Mouse (Mus musculus): ENCODE results near the gene Ush1g. TPM values are rescaled to one million over a fixed set of nuclear protein-coding genes. Genes with fewer than 3 reads are reported as not detected.

Gene Ush1g
- polyA plus RNA-seq, 1 experiment from 2014 or later: not detected

DNA sequence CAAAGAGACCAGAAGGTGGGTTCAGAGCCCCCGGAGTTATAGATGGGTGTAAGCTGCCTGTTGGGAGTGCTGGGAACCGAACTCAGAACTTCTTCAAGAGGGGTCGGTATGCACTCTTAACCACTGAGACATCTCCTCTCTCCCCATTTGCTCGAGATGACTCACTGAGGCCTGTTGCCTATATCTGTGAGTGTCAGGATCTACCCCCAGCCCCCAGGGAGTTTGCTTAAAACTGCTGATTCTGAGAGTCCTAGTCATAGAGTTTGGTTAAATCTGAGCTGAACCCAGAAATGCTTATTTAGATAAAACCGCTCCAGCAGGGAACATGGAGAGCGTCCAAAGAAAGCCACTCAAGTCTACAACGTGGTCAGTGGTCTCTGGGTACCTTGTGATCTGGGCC is 47.7 kb downstream of the Ush1g start:
- Histone ChIP-seq H3K36me3 (ENCODE audit: poor library complexity, severe bottlenecking) (peaks cover 12% of the 10 kb centered on the region), H3K4me2 (no peak overlapping the region), H3K4me1 (peaks cover 30% of the 10 kb centered on the region), H3K27ac (no peak overlapping the region), H3K9me3 (replicated peaks) (no peaks in the 10 kb centered on the region), H3K9ac (no peak overlapping the region), H3K4me3 (no peak overlapping the region), H3K27me3 (peaks cover 2% of the 10 kb centered on the region; the same call in 1 of the 2 replicates)
- ATAC-seq: no peak
- 88% methylated on average over 7 of the region's 7 CpGs for WGBS

DNA sequence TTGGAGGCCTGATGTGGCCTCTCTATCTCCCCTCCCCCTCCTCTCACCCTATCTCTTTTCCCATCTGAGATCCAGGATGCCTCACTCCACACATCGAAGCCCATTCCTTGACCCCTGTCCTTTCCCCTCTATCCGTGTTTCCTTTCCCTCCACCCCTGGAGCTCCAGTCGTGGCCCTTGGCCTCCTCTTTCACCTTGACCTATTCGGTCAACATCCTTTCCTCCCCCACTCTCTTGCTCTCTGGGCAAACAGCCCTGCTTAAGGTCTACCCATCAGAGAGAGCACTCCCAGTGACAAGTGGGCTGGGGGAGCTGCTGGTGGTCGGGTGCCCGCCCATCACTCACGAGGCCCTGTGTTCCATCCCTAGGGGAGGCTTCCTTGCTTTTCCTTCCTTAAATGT is 48.1 kb downstream of the Ush1g start:
- H3K27me3 ChIP-seq: peaks cover 6% of the 10 kb centered on the region
- ATAC-seq: no peak
- no peaks in the 10 kb centered on the region for H3K9me3 ChIP-seq (replicated peaks)
- no peak overlapping the region for H3K9ac ChIP-seq
- H3K4me1 ChIP-seq: peaks cover 30% of the 10 kb centered on the region
- no peak overlapping the region for H3K4me3 ChIP-seq
- WGBS: 79% methylated on average over 7 of the region's 7 CpGs
- no peak overlapping the region for H3K4me2 ChIP-seq
- peaks cover 16% of the 10 kb centered on the region for H3K36me3 ChIP-seq (ENCODE audit: poor library complexity, severe bottlenecking)
- H3K27ac ChIP-seq: no peak overlapping the region

DNA sequence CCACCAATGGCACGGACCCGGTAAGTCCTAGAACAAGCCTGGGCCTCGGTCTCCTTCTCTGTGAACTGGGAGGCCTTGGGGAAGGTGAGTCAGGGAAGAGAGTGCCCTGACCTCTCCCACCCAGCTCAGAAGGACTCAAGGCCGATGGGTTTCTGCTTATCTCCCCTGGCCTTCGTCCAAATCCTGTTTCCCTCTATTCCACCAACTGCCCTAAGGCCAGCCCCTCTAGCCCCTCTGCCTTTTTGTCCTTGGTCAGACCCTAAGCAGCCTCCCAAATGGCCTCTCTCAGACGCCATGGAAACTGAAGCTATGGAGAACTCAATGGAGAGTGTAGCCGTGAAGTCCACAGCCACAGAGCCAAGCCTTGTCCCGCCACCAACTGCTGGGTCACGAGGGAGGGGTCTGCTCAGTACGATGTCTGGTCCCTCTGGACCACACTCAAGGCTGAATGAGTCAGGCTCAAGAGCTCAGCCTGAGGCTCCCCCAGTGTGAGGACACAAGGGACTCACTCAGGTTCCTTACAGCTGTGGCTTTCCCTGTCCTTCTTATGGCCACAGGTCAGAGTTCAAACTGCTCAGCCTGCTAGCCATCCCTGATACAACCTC is 48.8 kb downstream of the Ush1g start:
- Histone ChIP-seq H3K9me3 (replicated peaks) (no peaks in the 10 kb centered on the region), H3K4me2 (no peak overlapping the region), H3K9ac (no peak overlapping the region), H3K4me3 (no peak overlapping the region), H3K36me3 (ENCODE audit: poor library complexity, severe bottlenecking) (peaks cover 23% of the 10 kb centered on the region), H3K27me3 (peaks cover 14% of the 10 kb centered on the region), H3K27ac (no peak overlapping the region), H3K4me1 (peaks cover 27% of the 10 kb centered on the region)
- WGBS: 75% methylated on average over 10 of the region's 10 CpGs
- no peak for ATAC-seq

DNA sequence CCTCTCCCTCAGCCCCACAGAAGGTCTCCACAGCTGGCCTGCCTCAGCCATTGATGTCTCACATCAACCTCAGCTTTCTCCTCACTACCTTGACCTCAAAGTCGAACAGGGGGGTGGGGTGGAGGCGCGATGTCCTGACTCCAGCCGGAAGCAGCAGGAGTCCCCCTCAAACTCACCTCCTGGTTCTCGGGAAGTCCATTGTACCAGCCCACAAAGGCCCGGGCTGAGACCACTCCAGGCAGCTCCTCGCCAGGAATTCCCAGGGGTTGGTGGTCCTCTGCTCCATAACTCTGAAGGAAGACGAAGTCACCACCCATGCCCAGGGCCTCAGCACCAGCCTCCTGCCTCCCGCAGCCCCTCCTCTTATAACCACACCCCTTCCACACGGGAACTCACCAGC is 50.4 kb downstream of the Ush1g start:
- Histone ChIP-seq H3K9me3 (replicated peaks) (no peaks in the 10 kb centered on the region), H3K27me3 (peaks cover 29% of the 10 kb centered on the region), H3K4me3 (no peak overlapping the region), H3K4me1 (peaks cover 30% of the 10 kb centered on the region), H3K27ac (no peak overlapping the region), H3K9ac (no peak overlapping the region), H3K4me2 (no peak overlapping the region), H3K36me3 (ENCODE audit: poor library complexity, severe bottlenecking) (peaks cover 25% of the 10 kb centered on the region)
- 73% methylated on average over 10 of the region's 10 CpGs for WGBS
- no peak for ATAC-seq

DNA sequence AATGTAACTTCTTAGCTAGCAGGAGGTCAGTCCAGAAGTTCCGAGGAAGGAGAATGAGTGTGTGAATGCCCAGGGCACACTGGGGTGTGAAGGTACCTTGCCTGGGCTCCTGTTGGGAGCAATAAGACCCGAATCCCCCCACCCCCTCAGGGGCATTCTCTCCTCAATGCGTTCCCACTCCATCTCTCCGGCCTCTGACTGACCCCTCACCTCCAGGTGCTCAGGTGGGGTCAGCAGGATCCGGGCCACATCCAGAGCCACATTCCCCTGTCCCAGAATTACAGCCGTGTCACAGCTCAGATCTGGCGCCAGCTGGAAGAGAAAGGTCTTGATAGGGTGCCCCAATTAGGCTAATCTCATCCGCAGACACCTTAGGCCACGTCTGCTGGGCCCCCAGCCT is 50.8 kb downstream of the Ush1g start:
- Histone ChIP-seq H3K9ac (no peak overlapping the region), H3K27ac (no peak overlapping the region), H3K27me3 (peaks cover 33% of the 10 kb centered on the region), H3K4me1 (peaks cover 30% of the 10 kb centered on the region), H3K36me3 (ENCODE audit: poor library complexity, severe bottlenecking) (peaks cover 25% of the 10 kb centered on the region), H3K9me3 (replicated peaks) (no peaks in the 10 kb centered on the region), H3K4me3 (no peak overlapping the region), H3K4me2 (no peak overlapping the region)
- no peak for ATAC-seq
- 85% methylated on average over 9 of the region's 9 CpGs for WGBS

DNA sequence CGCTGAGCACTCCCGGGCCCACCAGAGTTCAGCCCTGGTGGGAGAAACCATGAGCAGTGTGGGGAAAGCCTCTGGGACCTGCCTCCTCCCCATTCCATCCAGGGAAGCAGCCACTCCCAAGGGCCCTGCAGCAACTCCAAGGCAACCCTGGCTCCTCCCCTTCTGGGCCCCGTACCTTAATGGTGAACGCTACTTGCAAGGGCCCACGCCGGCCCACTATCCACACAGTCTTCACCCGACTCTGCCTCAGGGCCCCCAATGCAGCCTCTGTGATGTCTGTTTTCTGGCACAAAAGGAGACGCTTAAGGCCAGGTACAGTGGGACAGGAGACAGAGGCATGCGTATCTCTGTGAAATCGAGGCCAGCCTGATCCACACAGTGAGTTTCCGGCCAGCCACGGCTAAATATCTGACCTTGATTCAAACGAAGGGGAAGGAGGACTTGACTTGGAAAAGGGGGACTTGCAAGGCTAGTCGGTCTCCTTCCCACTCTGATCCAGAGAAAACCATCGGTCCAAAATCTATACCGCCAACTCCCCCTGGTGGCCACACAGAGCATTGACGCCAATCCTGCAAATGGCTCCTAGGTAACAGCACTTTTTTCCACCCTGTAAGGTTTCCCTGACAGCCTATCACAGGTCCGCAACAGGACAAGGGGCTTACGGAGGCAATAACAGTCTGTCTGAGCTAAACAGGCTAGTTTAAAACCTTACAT is 51.5 kb downstream of the Ush1g start:
- Histone ChIP-seq H3K9ac (no peak overlapping the region), H3K4me2 (no peak overlapping the region), H3K4me1 (peaks cover 30% of the 10 kb centered on the region), H3K27ac (no peak overlapping the region), H3K9me3 (replicated peaks) (no peaks in the 10 kb centered on the region), H3K27me3 (peaks cover 40% of the 10 kb centered on the region), H3K4me3 (no peak overlapping the region), H3K36me3 (ENCODE audit: poor library complexity, severe bottlenecking) (peaks cover 25% of the 10 kb centered on the region)
- 29% methylated on average over 18 of the region's 19 CpGs for WGBS
- 0 out of 2 replicates have a peak, but pooled peaks have one; percentile 37 for ATAC-seq

DNA sequence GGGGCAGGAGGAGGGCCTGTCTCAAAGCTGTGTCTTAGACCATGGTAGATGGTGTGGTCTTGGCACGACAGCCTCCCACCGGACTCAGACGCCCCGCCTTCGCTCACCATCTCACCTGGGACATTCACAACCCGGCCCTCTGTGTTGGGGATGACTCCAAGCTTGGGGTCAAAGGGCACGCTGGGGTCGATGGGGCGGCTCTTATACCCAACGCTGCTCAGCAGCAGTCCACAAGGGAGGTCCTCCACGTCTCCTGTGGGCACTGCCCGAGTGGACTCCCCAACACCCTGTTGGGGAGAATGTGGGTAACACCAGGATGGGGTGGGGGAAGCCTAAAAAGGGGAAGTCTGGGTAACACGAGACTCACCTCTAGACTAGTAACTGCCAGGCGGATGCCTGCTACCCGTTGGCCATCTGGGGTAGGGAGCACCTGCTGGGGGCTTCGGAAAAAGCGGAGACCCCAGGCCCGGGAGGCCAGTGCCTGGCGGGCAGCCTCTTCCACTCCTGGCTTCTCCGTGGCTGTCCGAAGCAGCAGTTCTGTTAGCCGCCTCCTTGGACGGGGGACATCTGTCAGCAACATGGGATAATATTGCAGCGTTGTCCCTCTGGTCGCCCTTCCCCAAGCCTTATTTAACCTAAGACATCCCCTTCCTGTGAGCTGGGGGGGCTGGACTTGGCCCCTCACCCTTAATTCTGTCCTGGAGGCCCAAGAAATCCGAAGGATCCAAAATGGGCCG is 52.3 kb downstream of the Ush1g start:
- peaks cover 25% of the 10 kb centered on the region for H3K36me3 ChIP-seq (ENCODE audit: poor library complexity, severe bottlenecking)
- WGBS: 91% methylated on average over 27 of the region's 27 CpGs
- no peak overlapping the region for H3K4me3 ChIP-seq
- peaks cover 29% of the 10 kb centered on the region for H3K4me1 ChIP-seq
- H3K9me3 ChIP-seq (replicated peaks): no peaks in the 10 kb centered on the region
- no peak overlapping the region for H3K27ac ChIP-seq
- ATAC-seq: no peak
- peaks cover 49% of the 10 kb centered on the region for H3K27me3 ChIP-seq
- H3K9ac ChIP-seq: no peak overlapping the region
- H3K4me2 ChIP-seq: no peak overlapping the region

DNA sequence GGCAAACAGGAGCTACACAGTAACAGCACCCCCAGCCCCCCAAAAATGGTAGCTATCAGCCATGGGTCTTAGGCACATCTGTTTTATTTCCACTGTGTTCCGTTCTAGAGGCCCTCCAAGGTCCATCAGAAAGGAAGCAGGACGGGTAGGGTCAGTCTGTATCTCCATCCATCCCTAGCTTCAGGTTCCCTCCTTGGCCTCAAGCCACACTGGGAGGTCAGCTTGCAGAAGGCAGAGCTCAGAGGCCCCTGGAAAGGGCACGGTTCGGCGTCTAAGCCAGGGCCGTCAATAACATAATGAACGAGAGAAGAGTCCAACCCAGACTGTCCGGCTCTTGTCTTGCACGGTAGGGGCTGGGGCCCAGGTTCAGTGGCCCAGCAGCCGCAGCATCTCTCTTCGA is 53.9 kb downstream of the Ush1g start:
- Histone ChIP-seq H3K9ac (no peak overlapping the region), H3K4me3 (no peak overlapping the region), H3K4me1 (peaks cover 29% of the 10 kb centered on the region), H3K4me2 (no peak overlapping the region), H3K36me3 (ENCODE audit: poor library complexity, severe bottlenecking) (peaks cover 25% of the 10 kb centered on the region), H3K27ac (no peak overlapping the region), H3K27me3 (peaks cover 60% of the 10 kb centered on the region), H3K9me3 (replicated peaks) (no peaks in the 10 kb centered on the region)
- WGBS: 83% methylated on average over 11 of the region's 11 CpGs
- ATAC-seq: no peak

DNA sequence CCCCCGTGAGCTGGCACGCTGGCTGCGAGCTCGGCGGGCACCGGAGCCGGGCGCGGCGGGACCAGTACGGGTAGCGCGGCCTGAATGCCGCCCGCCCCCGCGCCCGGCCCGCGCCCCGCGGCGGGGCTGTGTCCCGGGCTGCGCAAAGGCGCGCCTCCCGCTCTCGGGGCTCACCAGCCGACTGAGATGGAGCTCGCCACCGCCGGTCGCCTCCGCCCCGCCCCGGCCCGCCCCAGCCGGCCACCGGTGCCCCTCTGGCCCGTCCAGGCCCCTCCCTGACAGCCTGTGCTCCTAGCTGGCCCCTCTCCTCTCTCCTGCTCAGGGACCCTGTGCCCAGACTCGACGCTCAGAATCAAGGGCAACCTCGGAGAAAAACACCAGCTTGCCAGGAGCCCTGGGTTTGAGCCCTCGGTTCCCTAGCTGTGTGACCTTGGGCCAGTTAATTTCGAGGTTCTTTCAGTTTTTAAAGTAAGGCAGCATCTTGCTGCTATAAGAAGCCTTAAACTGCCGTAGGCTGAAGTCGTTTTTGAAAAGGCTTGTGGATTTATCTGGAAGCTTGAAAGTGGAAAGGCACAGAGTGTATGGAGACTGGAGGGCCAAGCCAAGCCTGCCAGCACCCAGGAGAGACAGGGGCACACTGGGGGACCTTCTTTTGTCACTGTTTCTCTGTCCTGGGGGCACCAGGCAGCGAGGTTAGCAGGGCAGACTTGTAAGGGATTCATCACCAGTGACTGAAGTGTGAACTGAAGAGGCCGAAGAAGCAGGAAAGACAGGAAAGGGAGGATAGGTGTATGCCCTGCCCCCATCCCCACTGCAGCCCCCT is 54.6 kb downstream of the Ush1g start, which contains the start of gene Grin2c:
TSS of gene Grin2c (minus strand) at position 183 of the 823 bp plus-strand sequence.
- no peak within 1 kb of the TSS for H3K27ac ChIP-seq
- peak within 1 kb of the TSS; percentile 36 for H3K4me3 ChIP-seq
- peaks cover 67% of the 10 kb centered on the region for H3K27me3 ChIP-seq
- H3K36me3 ChIP-seq (ENCODE audit: poor library complexity, severe bottlenecking): peaks cover 25% of the 10 kb centered on the region
- no peaks in the 10 kb centered on the region for H3K9me3 ChIP-seq (replicated peaks)
- 21% methylated on average over 11 of the region's 50 CpGs for WGBS
- ATAC-seq: no peak
- H3K4me1 ChIP-seq: peaks cover 29% of the 10 kb centered on the region
- H3K4me2 ChIP-seq: peak within 1 kb of the TSS; percentile 58
- H3K9ac ChIP-seq: peak within 1 kb of the TSS; percentile 26; the same call in 1 of the 2 replicates

DNA sequence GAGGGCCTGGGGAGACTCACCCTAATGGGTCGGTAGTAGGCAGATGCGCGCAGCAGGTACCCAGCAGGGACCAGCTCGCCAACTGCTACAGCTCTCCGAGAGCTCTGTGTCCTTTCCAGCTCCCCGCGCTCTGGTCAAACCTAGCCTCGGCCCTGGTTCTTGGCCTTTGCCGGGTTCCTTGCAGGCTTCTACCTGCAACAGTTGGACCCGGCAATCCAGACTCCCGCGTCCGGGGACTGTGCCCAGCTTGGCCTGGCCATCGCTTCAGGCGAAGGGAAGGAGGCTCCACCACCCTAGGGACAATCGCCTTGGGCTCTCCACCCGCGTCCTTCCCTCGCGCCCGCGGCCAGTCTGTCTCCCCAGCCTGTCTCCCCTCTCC is 55.5 kb downstream of the Ush1g start:
- peaks cover 22% of the 10 kb centered on the region for H3K36me3 ChIP-seq (ENCODE audit: poor library complexity, severe bottlenecking)
- 2% methylated on average over 22 of the region's 22 CpGs for WGBS
- H3K9ac ChIP-seq: 0 out of 2 replicates have a peak overlapping the region, but pooled peaks have one; percentile 26
- H3K9me3 ChIP-seq (replicated peaks): no peaks in the 10 kb centered on the region
- peak overlapping the region; percentile 58 for H3K4me2 ChIP-seq
- H3K4me3 ChIP-seq: peak overlapping the region; percentile 36
- peaks cover 76% of the 10 kb centered on the region for H3K27me3 ChIP-seq
- ATAC-seq: no peak
- H3K4me1 ChIP-seq: peaks cover 29% of the 10 kb centered on the region
- H3K27ac ChIP-seq: no peak overlapping the region

DNA sequence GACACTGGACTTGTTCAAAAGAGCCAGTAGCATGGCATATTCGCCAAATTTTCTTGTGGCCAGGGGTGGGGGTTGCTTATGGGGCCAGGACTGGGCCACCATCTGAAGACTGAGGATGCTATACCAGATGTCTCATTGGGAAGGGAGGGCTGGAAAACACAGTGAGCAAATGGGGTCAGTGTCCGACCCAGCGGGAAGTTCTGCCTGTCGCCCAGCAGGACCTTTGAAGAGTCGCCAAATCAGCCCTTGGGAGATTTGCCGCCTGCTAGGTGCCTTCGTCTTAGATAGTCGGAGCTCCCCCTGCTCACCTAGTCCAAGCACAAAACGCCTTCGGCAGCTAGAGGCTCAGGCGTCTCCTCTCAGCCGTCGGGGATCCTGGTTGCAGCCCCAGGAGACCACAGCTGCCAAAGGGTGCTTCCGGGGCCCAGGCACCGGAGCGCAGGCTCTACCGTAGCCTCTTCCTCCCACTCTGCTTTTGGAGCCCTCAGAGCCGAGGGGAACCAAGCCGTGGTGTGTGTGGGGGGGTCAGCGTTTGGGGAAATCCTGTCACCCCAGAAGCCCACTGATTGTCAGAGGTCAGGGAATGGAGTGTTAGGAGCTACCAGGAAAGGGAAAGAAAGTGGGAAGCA is 56.0 kb downstream of the Ush1g start:
- Histone ChIP-seq H3K9me3 (replicated peaks) (no peaks in the 10 kb centered on the region), H3K9ac (0 out of 2 replicates have a peak overlapping the region, but pooled peaks have one; percentile 30), H3K27ac (no peak overlapping the region), H3K27me3 (peaks cover 81% of the 10 kb centered on the region), H3K4me1 (peaks cover 29% of the 10 kb centered on the region), H3K4me2 (peak overlapping the region; percentile 58), H3K4me3 (peak overlapping the region; percentile 36; the same call in 1 of the 2 replicates), H3K36me3 (ENCODE audit: poor library complexity, severe bottlenecking) (peaks cover 18% of the 10 kb centered on the region)
- 4% methylated on average over 20 of the region's 20 CpGs for WGBS
- ATAC-seq: no peak

All from forebrain, embryonic 13.5 days (tissue).